Mouse (Mus musculus): ENCODE measurements at regions not wholly inside any gene's neighbourhood (a gene's known extent, or its start where the extent isn't known, plus 50 kb on each side); places are given as distances from the start of the nearest gene placed in this dataset.

DNA sequence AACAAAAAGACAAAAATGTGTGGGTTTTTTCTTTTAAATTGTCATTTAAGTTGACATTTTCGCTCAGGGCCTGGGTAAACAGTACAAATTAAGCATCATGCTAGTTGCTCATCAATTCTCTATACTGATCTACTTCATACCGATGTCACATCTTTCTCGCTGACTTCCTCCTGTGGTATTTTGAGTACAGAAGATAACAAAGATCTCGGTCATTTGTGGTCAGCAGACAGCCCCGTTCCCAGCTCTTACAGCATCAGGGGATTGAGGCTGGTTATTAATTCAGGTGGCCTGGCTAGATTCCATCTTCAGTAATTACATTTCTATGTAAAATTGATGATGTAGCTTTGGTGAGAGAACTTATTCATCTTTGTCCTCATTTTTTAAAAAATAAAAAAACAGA is 483.6 kb upstream of the Gm11114 start:
- Histone ChIP-seq H3K4me2 (no peak overlapping the region), H3K4me1 (replicated peaks) (no peaks in the 10 kb centered on the region), H3K4me3 (no peak overlapping the region), H3K9me3 (no peaks in the 10 kb centered on the region), H3K27me3 (no peaks in the 10 kb centered on the region), H3K9ac (no peak overlapping the region), H3K36me3 (no peaks in the 10 kb centered on the region), H3K27ac (replicated peaks) (no peak overlapping the region)
- ATAC-seq (ENCODE audit: low read depth) = no peak
- WGBS = 68% methylated on average over 5 of the region's 5 CpGs

- Histone ChIP-seq H3K4me1 (replicated peaks) (no peaks in the 10 kb centered on the region), H3K9ac (no peak overlapping the region), H3K9me3 (no peaks in the 10 kb centered on the region), H3K27ac (replicated peaks) (no peak overlapping the region), H3K4me3 (no peak overlapping the region), H3K36me3 (no peaks in the 10 kb centered on the region), H3K27me3 (no peaks in the 10 kb centered on the region), H3K4me2 (no peak overlapping the region)
- 71% methylated on average over 2 of the region's 2 CpGs for WGBS
- ATAC-seq (ENCODE audit: low read depth) = no peak
Measured at GRCm38 (mm10) chr9:84830639-84831038, 481.9 kb upstream of the Gm11114 start.

DNA sequence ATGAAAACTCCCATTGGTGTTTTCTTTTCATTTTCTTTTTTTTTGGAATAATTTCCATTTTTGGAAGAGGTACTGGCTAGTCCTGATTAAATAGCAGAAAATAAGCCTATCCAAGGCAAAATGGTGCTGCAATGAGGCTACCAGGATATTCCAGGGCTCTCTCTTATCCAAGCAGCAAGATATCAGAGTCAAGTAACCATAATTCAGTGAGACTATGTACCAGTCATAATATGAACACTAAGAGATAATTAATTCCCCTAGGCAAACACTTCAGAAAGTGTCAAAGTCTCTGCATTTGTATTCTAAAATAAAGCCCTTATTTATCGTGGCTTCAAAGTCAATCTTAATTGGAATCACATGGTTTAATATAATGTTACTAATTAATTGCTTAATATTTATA is 475.1 kb upstream of the Gm11114 start:
- ATAC-seq (ENCODE audit: low read depth) = no peak
- H3K4me3 ChIP-seq = no peak overlapping the region
- WGBS = 80% methylated on average over 1 of the region's 1 CpGs
- no peak overlapping the region for H3K4me2 ChIP-seq
- no peaks in the 10 kb centered on the region for H3K27me3 ChIP-seq
- H3K4me1 ChIP-seq (replicated peaks) = no peaks in the 10 kb centered on the region
- no peaks in the 10 kb centered on the region for H3K36me3 ChIP-seq
- no peaks in the 10 kb centered on the region for H3K9me3 ChIP-seq
- H3K27ac ChIP-seq (replicated peaks) = no peak overlapping the region
- no peak overlapping the region for H3K9ac ChIP-seq

- H3K9me3 ChIP-seq = no peaks in the 10 kb centered on the region
- no peak overlapping the region for H3K4me2 ChIP-seq
- H3K4me1 ChIP-seq (replicated peaks) = no peaks in the 10 kb centered on the region
- H3K36me3 ChIP-seq = no peaks in the 10 kb centered on the region
- H3K27me3 ChIP-seq = no peaks in the 10 kb centered on the region
- no peak overlapping the region for H3K4me3 ChIP-seq
- H3K27ac ChIP-seq (replicated peaks) = no peak overlapping the region
- H3K9ac ChIP-seq = no peak overlapping the region
- no peak for ATAC-seq (ENCODE audit: low read depth)
Measured at GRCm38 (mm10) chr9:84844021-84844420, 468.6 kb upstream of the Gm11114 start.

DNA sequence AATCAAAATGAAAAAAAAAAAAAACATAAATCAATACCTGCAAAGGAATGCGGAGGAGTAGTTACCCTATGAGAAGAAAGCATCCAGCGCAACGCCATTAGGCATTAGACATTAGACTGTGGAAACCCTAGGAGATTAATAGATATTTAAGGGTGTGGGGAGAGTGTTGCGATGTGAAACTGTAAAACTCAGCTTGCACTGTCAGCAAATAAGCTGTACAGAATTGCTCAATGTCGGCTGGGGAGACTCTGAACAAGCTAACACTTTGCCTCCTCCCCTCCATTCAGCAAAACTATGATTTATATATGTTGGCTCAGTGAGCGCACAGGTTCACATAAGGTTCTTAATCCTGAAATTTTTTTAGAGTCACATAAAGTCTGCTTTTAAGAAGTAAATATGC is 451.0 kb upstream of the Gm11114 start:
- H3K36me3 ChIP-seq = no peaks in the 10 kb centered on the region
- no peaks in the 10 kb centered on the region for H3K9me3 ChIP-seq
- H3K27ac ChIP-seq (replicated peaks) = no peak overlapping the region
- WGBS = 65% methylated on average over 6 of the region's 6 CpGs
- H3K4me2 ChIP-seq = no peak overlapping the region
- no peaks in the 10 kb centered on the region for H3K27me3 ChIP-seq
- no peaks in the 10 kb centered on the region for H3K4me1 ChIP-seq (replicated peaks)
- H3K4me3 ChIP-seq = no peak overlapping the region
- ATAC-seq (ENCODE audit: low read depth) = peak; percentile 67
- no peak overlapping the region for H3K9ac ChIP-seq

DNA sequence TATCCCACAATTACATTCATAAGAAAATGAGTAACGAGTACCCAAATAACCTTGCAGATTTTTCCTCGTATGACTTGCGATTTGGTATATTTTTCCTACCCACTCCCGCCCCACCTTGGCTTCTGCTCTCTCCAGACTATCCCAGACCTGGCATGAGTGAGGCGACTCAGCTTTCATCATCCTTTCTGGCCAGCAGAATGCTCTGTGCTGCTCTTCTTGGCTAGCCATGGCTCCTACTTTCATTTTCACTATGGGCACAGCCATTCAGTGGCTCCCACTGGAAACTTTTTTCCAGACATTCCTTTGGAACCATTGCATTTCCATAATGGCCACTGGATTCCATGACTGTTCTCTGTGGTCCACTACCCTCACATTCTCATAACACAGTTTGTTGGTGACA is 449.1 kb upstream of the Gm11114 start:
- H3K4me3 ChIP-seq = no peak overlapping the region
- no peaks in the 10 kb centered on the region for H3K9me3 ChIP-seq
- no peak overlapping the region for H3K4me2 ChIP-seq
- no peak overlapping the region for H3K27ac ChIP-seq (replicated peaks)
- 95% methylated on average over 5 of the region's 5 CpGs for WGBS
- H3K9ac ChIP-seq = no peak overlapping the region
- H3K36me3 ChIP-seq = no peaks in the 10 kb centered on the region
- H3K27me3 ChIP-seq = no peaks in the 10 kb centered on the region
- no peak for ATAC-seq (ENCODE audit: low read depth)
- H3K4me1 ChIP-seq (replicated peaks) = no peaks in the 10 kb centered on the region

- H3K4me2 ChIP-seq = no peak overlapping the region
- H3K9me3 ChIP-seq = no peaks in the 10 kb centered on the region
- 63% methylated on average over 2 of the region's 2 CpGs for WGBS
- H3K4me3 ChIP-seq = no peak overlapping the region
- no peak overlapping the region for H3K9ac ChIP-seq
- H3K27me3 ChIP-seq = no peaks in the 10 kb centered on the region
- no peaks in the 10 kb centered on the region for H3K36me3 ChIP-seq
- H3K27ac ChIP-seq (replicated peaks) = no peak overlapping the region
- no peaks in the 10 kb centered on the region for H3K4me1 ChIP-seq (replicated peaks)
- no peak for ATAC-seq (ENCODE audit: low read depth)
Measured at GRCm38 (mm10) chr9:84894148-84894547, 418.4 kb upstream of the Gm11114 start.

- no peak for ATAC-seq (ENCODE audit: low read depth)
- H3K4me3 ChIP-seq = no peak overlapping the region
- WGBS = 56% methylated on average over 2 of the region's 2 CpGs
- H3K9ac ChIP-seq = no peak overlapping the region
- no peak overlapping the region for H3K27ac ChIP-seq (replicated peaks)
- H3K27me3 ChIP-seq = no peaks in the 10 kb centered on the region
- H3K4me1 ChIP-seq (replicated peaks) = no peaks in the 10 kb centered on the region
- no peaks in the 10 kb centered on the region for H3K9me3 ChIP-seq
- H3K4me2 ChIP-seq = no peak overlapping the region
- no peaks in the 10 kb centered on the region for H3K36me3 ChIP-seq
Measured at GRCm38 (mm10) chr9:84896073-84896472, 416.5 kb upstream of the Gm11114 start.

DNA sequence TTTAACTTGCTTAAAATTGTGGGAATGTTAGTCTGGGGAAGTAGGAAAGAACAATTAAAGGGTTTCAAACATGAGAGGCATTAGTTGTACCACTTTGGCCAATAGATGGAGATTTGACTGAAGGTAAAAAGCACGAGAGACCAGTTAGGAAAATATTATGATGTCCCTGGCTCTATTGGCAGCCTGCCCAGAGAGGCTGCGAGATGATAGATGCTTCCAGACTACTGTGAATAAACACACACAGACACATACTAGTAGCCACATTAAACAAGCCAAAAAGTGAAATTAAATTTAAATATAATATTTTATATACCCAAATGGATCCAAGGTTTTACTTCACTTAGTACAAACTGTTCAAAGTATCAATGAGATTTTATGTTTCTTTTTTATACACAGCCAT is 411.9 kb upstream of the Gm11114 start:
- Histone ChIP-seq H3K4me1 (replicated peaks) (no peaks in the 10 kb centered on the region), H3K27me3 (no peaks in the 10 kb centered on the region), H3K9me3 (no peaks in the 10 kb centered on the region), H3K27ac (replicated peaks) (no peak overlapping the region), H3K9ac (no peak overlapping the region), H3K36me3 (no peaks in the 10 kb centered on the region), H3K4me3 (no peak overlapping the region), H3K4me2 (no peak overlapping the region)
- 50% methylated on average over 2 of the region's 2 CpGs for WGBS
- no peak for ATAC-seq (ENCODE audit: low read depth)

- H3K27ac ChIP-seq (replicated peaks) = no peak overlapping the region
- ATAC-seq (ENCODE audit: low read depth) = no peak
- no peaks in the 10 kb centered on the region for H3K36me3 ChIP-seq
- no peaks in the 10 kb centered on the region for H3K27me3 ChIP-seq
- H3K9ac ChIP-seq = no peak overlapping the region
- no peak overlapping the region for H3K4me2 ChIP-seq
- H3K4me3 ChIP-seq = no peak overlapping the region
- no peaks in the 10 kb centered on the region for H3K9me3 ChIP-seq
- 63% methylated on average over 3 of the region's 3 CpGs for WGBS
- no peaks in the 10 kb centered on the region for H3K4me1 ChIP-seq (replicated peaks)
Measured at GRCm38 (mm10) chr9:84906244-84906643, 406.3 kb upstream of the Gm11114 start.

GRCm38 (mm10) chr9:84913321-84913720 is 399.3 kb upstream of the Gm11114 start:
- Histone ChIP-seq H3K4me2 (no peak overlapping the region), H3K4me1 (replicated peaks) (no peaks in the 10 kb centered on the region), H3K4me3 (no peak overlapping the region), H3K27me3 (no peaks in the 10 kb centered on the region), H3K9me3 (no peaks in the 10 kb centered on the region), H3K36me3 (no peaks in the 10 kb centered on the region), H3K27ac (replicated peaks) (no peak overlapping the region), H3K9ac (no peak overlapping the region)
- no peak for ATAC-seq (ENCODE audit: low read depth)
- 87% methylated on average over 1 of the region's 1 CpGs for WGBS

DNA sequence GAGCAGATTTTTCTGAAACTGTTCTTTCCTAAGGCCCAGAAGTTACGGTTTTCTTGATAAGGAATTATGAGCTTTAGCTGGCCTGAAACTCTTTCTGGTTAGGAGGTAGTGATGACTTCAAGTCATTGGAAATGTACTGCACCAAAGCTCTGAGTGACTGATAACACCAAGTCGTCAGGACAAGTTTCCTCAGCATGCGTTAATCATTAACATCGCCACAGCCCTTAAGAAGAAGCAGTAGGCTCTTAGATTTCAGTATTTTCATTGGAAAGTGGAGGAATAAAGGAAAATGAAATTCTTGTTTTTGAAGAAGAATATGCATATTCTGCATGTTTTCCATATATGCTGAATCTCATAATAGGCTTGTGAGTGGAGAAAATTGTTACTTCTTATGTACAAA is 390.3 kb upstream of the Gm11114 start:
- H3K9ac ChIP-seq = no peak overlapping the region
- 77% methylated on average over 4 of the region's 4 CpGs for WGBS
- no peaks in the 10 kb centered on the region for H3K27me3 ChIP-seq
- H3K4me1 ChIP-seq (replicated peaks) = no peaks in the 10 kb centered on the region
- H3K36me3 ChIP-seq = no peaks in the 10 kb centered on the region
- H3K4me3 ChIP-seq = no peak overlapping the region
- no peak overlapping the region for H3K27ac ChIP-seq (replicated peaks)
- ATAC-seq (ENCODE audit: low read depth) = no peak
- no peaks in the 10 kb centered on the region for H3K9me3 ChIP-seq
- H3K4me2 ChIP-seq = no peak overlapping the region

DNA sequence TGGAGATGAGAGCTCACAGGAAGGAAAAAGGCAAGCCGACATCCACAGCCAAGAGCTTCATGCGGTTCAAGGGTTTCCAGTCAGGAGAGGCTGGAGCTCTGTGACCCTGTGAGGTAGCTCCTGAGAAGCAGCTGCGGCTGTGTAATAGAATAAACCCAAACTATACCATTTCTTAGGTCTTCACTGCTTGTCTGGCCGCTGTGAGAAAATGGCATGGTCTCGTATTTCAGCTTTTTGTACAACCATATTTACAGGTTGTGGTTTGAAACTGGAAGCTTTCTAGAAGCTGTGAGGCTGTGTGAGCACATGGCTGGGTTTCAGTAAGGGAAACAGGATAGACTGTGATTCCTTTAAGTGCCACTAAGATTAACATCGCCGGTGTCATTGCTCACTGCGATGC is 388.6 kb upstream of the Gm11114 start:
- ATAC-seq (ENCODE audit: low read depth) = no peak
- no peak overlapping the region for H3K9ac ChIP-seq
- no peak overlapping the region for H3K4me2 ChIP-seq
- no peaks in the 10 kb centered on the region for H3K36me3 ChIP-seq
- 87% methylated on average over 8 of the region's 8 CpGs for WGBS
- H3K27ac ChIP-seq (replicated peaks) = no peak overlapping the region
- no peak overlapping the region for H3K4me3 ChIP-seq
- H3K4me1 ChIP-seq (replicated peaks) = no peaks in the 10 kb centered on the region
- no peaks in the 10 kb centered on the region for H3K9me3 ChIP-seq
- H3K27me3 ChIP-seq = no peaks in the 10 kb centered on the region

All from neural tube, embryonic 13.5 days (tissue).